Mouse (Mus musculus): ENCODE measurements around the gene Nr4a1.

Nr4a1 gene

GRCm38 (mm10) chr15:101256463-101257206 is 2.6 kb downstream of the Nr4a1 start:
- no peak for DNase-seq (ENCODE audit: low spot score)

- DNase-seq (ENCODE audit: low spot score): no peak
Observed at GRCm38 (mm10) chr15:101258420-101258819, 4.4 kb downstream of the Nr4a1 start.

GRCm38 (mm10) chr15:101259922-101260321 is 5.9 kb downstream of the Nr4a1 start:
- no peak for DNase-seq (ENCODE audit: low spot score)

GRCm38 (mm10) chr15:101260387-101260786 is 6.3 kb downstream of the Nr4a1 start:
- no peak for DNase-seq (ENCODE audit: low spot score)

- DNase-seq (ENCODE audit: low spot score): no peak
Observed at GRCm38 (mm10) chr15:101260874-101261622, 7.0 kb downstream of the Nr4a1 start.

GRCm38 (mm10) chr15:101262502-101262901 is 8.4 kb downstream of the Nr4a1 start:
- DNase-seq (ENCODE audit: low spot score): no peak

GRCm38 (mm10) chr15:101266132-101266963 is 12.3 kb downstream of the Nr4a1 start:
- DNase-seq (ENCODE audit: low spot score): peak; percentile 83

GRCm38 (mm10) chr15:101267053-101268032 is 13.3 kb downstream of the Nr4a1 start:
- no peak for DNase-seq (ENCODE audit: low spot score)

- no peak for DNase-seq (ENCODE audit: low spot score)
Observed at GRCm38 (mm10) chr15:101270101-101270820, 16.2 kb downstream of the Nr4a1 start.

- no peak for DNase-seq (ENCODE audit: low spot score)
Observed at GRCm38 (mm10) chr15:101271107-101271506, 17.0 kb downstream of the Nr4a1 start.

GRCm38 (mm10) chr15:101271513-101271912 is 17.4 kb downstream of the Nr4a1 start:
- DNase-seq (ENCODE audit: low spot score): no peak

GRCm38 (mm10) chr15:101274380-101274779 is 20.3 kb downstream of the Nr4a1 start:
- DNase-seq (ENCODE audit: low spot score): no peak

GRCm38 (mm10) chr15:101277351-101277899 is 23.4 kb downstream of the Nr4a1 start:
- peak; percentile 53 for DNase-seq (ENCODE audit: low spot score)

GRCm38 (mm10) chr15:101278589-101278988 is 24.5 kb downstream of the Nr4a1 start:
- DNase-seq (ENCODE audit: low spot score): no peak

- DNase-seq (ENCODE audit: low spot score): no peak
Observed at GRCm38 (mm10) chr15:101279430-101279999, 25.4 kb downstream of the Nr4a1 start.

- no peak for DNase-seq (ENCODE audit: low spot score)
Observed at GRCm38 (mm10) chr15:101282471-101282870, 28.4 kb downstream of the Nr4a1 start.

GRCm38 (mm10) chr15:101283183-101283910 is 29.3 kb downstream of the Nr4a1 start:
- peak; percentile 93 for DNase-seq (ENCODE audit: low spot score)

- peak; percentile 92 for DNase-seq (ENCODE audit: low spot score)
Observed at GRCm38 (mm10) chr15:101283911-101284750, 30.1 kb downstream of the Nr4a1 start, which contains the start of gene Atg101. Gene Atg101, plus strand, starts transcription at chr15:101284272.
